In the genomic region with DNA sequence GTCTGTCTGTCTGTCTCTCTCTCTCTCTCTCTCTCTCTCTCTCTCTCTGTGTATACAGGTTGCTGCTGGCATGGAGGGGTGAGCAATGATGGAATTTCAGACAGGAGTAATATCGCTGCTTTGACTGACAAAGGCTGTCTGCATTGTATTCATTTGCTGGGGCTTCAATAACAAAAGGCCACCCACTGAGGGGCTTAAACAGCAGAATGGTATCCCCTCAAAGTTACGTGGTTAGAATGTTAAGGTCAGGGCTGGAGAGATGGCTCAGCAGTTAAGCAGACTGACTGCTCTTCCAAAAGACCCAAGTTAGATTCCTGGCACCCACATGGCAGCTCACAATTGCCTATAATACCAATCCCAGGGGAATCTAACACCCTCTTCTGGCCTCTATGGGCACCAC, we compare ENCODE assay signal across 30 mouse cellular contexts. TPM values are rescaled to one million over a fixed set of nuclear protein-coding genes. Genes with fewer than 3 reads are reported as not detected.
"Had no signal": no experiment of that assay in that cellular context is flagged by ENCODE, and none has a peak within 500 bp of the region (broad histone marks: within the 10 kb centered on the region; RNA-seq: fewer than 3 reads in every experiment).

No protein-coding gene starts in this region.

- H3K27me3 ChIP-seq: heart, embryonic 15.5 days; hindbrain, embryonic 12.5 days; kidney, embryonic 15.5 days; limb, embryonic 13.5 days; limb, embryonic 15.5 days had no signal

- H3K4me3 ChIP-seq: gastrocnemius, adult 2 months; heart, adult 2 months; heart, embryonic 13.5 days; heart, embryonic 15.5 days; hindbrain, embryonic 10.5 days; hindbrain, embryonic 12.5 days; kidney, embryonic 15.5 days; limb, embryonic 13.5 days; limb, embryonic 15.5 days; liver, embryonic 12.5 days had no signal

- H3K9ac ChIP-seq: heart, embryonic 13.5 days; heart, embryonic 15.5 days; hindbrain, embryonic 12.5 days; hindbrain, embryonic 14.5 days; kidney, embryonic 15.5 days; limb, embryonic 13.5 days; limb, embryonic 15.5 days; liver, embryonic 12.5 days; liver, embryonic 14.5 days had no signal

- ATAC-seq: hindbrain, embryonic 16.5 days; intestine, embryonic 16.5 days; liver, embryonic 12.5 days had no signal

- H3K4me1 ChIP-seq: heart, embryonic 13.5 days; liver, embryonic 12.5 days had no signal

- H3K27ac ChIP-seq: gastrocnemius, adult 2 months; heart, adult 2 months; heart, embryonic 13.5 days; heart, embryonic 15.5 days; hindbrain, embryonic 10.5 days; hindbrain, embryonic 12.5 days; hindbrain, embryonic 14.5 days; kidney, embryonic 15.5 days; kidney, postnatal 0 days; limb, embryonic 13.5 days; limb, embryonic 15.5 days; liver, embryonic 12.5 days; liver, embryonic 14.5 days had no signal

- H3K36me3 ChIP-seq: heart, embryonic 13.5 days; heart, embryonic 15.5 days; hindbrain, embryonic 10.5 days; hindbrain, embryonic 12.5 days; kidney, embryonic 15.5 days; limb, embryonic 13.5 days; limb, embryonic 15.5 days; liver, embryonic 12.5 days had no signal

- H3K9me3 ChIP-seq: heart, embryonic 13.5 days; heart, embryonic 15.5 days; hindbrain, embryonic 10.5 days; hindbrain, embryonic 12.5 days; kidney, embryonic 15.5 days; limb, embryonic 13.5 days; limb, embryonic 15.5 days; liver, embryonic 12.5 days had no signal

- DNase-seq: gastrocnemius, adult 2 months; gastrocnemius, postnatal 10 days; gastrocnemius, postnatal 25 days; heart, adult 2 months; heart, postnatal 14 days; heart, postnatal 4 days; kidney, adult 11 months; kidney, adult 2 months; kidney, adult 9 months; kidney, postnatal 14 days; kidney, postnatal 36 days; layer of hippocampus, adult 9-11 months; layer of hippocampus, postnatal 36 days; left cerebral cortex, postnatal 4 days had no signal

RNA-seq across cellular contexts. Expression of gene Rnf182, which starts 30.2 kb away (rescaled TPM):
- total RNA-seq: granulocyte monocyte progenitor cell, adult 5-6 weeks; liver, adult 2 months had no signal
- polyA plus RNA-seq: liver, adult 2 months; liver, embryonic 16.5 days had no signal
